Mouse (Mus musculus) left cerebral cortex, adult 9 months (tissue): ENCODE data around the gene Exph5.

ENCODE experiments used
- DNase-seq, 2 experiments: peaks; one replicate each; pipeline ENCODE4 v3.0.0; 2022; ENCODE audit warnings: low spot score in 2 of 2

Exph5 gene

DNA sequence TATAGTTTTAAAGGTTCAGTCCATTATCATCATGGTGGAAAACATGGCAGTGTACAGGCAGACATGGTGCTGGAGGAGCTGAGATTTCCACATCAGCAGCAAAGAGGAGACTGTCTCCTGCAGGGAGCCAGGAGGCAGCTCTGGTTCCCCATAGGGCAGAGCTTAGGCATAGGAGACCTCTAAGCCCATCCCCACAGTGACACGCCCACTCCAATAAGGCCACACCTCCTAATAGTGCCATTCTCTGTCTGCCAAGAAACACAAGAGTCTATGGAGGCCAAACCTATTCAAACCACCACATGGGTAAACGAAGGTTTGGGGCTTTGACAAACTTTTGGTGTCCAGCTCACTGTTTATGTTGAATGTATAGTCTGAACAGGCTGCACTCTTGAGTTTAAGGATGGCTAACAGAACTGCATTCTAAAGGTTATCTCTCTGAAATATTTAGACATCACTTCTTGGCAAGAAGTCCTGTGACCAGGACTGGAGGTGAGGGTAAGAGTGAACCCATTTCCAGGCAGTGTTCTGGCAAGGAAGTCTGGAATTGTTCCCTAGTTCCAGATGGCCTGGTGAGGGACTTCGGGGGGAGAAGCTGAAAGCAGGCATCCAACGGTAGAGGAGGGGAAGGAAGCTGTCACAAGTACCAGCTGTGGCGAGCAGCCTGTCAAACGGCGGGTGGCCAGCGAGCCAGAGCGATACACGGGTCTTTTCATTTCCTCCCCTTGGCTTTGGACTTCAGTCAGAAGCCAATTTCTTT, 19.6 kb downstream of the Exph5 start:
- DNase-seq = no peak

DNA sequence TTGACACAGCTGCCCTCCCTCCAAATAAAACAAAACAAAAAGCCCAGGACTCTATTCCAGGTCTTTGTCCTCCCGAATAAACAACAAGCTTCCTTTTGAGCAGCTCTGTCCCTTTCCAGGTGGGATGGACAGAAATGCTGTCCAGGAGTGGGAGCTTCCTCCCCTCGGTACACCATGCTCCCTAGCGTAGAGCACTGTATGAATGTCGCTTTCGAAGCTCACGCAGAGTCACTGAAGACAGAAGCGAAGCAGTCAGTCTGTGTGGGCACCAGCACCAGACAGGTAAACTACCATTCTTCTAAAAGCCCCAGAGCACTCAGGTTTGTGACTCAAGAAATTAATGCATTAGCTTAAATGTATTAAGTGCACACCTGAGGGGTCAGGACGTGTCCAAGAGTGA, 20.2 kb downstream of the Exph5 start:
- no peak for DNase-seq

DNA sequence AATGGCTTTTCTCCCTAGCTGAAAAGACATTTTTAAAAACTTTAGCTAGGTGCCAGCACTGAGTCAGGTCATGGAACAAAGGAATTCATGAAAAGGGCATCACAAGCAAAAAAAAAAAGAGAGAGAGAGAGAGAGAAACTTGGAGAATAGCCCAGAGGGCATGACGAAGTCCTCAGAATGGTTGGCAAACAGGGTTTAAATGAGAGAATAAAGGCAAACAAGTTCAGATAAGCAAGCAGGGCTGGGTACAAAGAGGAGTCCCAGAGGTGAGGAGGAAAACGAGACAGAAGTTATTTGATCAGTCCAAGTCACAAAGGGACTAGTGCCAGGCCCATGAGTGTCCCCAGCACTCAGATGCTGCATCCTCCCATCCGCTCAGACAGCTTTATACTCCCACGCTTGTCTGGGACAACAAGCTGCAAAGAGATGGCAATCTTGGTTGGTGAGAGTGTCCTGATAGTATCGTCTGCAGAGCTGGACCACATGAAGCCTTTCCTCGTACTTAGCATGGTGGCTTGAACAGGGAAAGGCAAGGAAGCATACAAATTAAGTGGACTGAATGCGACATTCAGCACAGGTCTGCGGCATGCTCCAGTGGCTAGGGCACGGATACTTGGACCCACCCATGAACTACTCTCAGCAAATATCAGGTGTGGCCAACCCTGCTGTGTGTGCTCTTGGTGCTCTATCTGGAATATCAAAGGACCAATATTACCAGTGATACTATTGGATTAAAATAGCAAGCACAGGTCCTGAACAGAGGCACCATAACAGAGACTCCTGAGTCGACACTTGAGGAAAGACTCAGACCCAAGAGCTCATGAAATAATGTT, 22.2 kb downstream of the Exph5 start:
- DNase-seq = no peak

DNA sequence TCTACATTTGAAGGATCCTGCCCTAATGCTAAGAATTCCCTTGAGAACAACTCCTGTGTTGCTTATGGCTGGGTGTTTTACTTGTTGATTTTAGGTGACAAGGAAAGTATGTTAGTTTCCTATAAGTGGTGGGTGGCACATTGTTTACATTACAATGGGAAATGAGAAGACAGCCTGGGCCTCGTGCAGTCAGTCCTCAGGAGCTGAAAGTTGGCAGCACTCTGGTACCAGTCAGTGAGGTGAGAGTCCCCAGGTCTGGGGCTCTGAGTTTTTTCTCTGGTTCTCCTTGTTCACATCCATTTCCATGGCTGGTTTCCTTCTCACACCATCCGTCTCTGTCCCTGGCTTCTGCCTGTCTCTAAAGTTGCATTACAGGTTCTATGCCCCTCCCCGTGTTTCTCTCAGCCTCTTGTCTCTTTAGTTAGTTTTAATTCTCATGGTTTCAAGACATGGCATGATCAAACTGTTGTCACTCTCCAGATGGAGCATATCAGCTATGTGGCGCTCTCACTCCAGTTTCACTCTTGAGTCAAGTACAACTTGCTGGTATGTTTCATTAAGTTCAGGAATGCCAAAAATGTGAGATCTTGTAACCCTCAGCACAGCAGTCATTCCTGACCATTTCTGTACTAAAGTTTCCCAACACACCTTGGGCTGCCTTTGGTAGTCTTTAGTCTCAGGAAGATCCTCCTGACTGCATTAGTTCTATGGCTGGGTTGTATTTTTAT, 24.1 kb downstream of the Exph5 start:
- no peak for DNase-seq

DNA sequence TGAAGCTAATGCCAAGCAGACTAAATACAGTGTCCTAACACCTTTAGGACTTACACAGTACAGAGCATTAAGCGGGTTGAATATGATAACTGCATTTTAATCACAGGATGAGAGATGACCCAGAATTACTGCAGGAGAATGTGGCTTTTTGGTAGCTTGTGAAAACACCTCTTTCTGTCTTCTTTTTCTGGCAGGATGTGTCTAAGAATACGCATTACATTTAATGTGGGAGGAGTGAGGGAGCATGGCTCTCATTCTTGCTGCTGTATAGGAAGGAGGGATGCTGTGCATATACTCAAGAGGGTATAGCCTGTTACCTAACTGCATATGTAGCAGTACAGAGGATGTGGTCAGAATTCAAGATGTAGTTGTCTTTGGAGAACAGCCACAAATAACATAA, 26.7 kb downstream of the Exph5 start:
- peak; percentile 35 to 39 for DNase-seq

DNA sequence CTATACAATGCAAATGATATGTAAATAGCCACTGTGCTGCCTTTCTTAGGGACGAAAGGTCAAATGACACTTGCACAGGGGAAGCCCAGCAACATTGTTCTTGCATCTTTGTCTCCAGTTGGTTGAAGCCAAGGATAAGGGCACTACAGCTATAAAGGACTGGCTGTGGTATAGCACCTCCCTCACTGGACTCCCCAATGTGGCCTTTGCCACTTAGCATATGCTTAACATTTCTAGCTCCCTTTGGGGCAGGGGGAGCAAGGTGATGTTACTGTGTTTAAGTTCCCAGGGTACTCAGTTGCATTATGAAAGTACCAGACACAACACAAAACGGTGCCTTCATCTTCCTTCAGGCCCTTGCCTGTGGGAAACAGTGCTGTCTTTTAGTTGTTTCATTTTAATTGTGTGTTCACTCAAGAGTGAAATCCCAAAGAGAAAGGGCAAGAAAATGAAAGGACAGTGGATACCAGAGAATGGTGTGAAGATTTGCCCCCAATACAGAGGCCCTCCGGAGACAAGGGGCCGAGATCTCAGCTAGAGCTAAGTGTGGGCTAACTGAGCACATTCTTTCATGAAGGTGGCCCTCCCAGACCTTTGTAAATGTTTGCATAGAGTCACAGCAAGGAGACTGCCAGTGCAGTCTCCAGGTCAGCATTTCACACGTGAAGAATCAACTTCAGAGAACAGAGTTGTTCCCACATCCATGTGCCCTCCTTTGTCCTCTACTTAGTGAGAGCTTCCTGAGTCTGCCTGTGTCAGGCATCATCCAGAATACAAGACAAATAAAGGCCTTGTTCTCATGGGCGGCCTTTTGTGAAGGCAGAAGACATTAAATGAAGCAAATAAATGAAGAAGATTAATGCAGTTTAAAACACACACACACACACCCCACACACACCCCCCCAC, 28.1 kb downstream of the Exph5 start:
- no peak for DNase-seq

DNA sequence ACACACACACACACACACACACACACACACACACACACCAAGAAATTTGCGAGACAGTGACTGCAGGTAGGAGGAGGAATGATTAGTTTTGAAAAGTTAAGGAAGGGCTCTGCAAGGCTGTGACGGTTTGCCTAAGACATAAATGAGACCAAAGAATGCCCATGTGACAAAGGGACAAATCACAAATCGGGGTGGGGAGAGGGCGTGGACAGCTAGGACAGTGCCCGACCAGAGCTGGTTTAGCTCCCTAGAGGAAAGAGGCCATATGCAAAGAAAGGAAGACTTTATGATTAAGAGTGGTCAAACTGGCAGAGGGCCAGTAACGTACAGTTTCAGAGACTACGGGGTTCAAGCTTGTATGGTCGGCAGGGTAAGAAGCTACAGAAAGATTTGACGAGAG, 28.8 kb downstream of the Exph5 start:
- DNase-seq = no peak

DNA sequence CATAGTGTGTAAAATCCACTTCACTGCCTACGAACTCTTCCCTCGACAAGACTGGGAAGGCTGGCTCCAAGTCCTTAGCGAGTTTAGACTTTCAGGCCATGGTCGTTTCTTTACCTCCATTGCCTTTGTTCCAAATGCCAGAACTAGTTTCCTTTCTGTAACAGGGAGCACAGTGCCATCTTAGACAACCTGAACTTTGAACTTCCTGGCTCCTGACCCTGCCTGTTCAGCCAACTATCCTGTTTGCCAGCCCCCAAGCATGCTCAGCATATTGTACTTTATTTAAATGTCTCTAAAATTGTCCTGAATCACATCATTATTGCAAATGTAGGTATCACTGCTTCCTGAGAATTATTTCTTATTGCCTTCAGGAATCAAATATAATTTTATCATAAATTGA, 32.0 kb downstream of the Exph5 start:
- DNase-seq = no peak

DNA sequence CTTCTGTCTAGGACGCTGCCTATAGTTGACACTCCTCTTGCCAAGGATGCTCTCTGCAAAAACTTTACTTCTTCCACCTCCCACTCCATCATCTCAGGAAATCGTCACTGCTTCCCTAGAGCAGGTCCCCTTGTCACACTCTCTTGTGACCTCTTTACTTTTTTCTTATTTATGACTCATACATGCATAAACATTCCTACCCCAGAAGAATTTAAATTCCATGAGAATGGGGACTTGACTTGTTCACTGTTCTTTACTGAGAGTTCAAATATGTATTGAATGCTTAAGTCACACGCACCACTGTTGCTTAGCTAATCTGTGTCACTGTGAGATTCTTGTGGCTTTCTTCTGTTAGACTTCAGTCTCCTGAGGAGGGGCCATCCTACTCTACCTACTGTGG, 33.7 kb downstream of the Exph5 start:
- DNase-seq = no peak

DNA sequence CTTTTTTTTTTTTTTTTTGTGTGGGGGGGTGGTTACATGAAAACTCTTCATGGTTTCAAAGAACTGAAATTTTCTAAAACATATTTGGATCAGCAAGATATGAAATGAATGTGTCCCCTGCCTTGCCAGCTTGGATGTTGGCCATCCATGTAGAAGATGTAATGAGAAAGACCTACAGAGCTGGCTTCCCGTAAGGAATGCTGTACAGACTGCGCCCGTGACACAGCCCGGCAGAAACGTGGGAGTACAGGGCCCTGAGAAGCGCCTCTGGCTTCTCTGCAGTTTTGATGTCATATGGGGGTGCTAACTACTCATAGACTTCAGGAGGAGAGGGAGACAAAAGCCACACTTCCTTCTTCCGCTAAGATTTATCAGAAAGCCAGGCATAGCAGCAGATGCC, 38.1 kb downstream of the Exph5 start:
- no peak for DNase-seq

DNA sequence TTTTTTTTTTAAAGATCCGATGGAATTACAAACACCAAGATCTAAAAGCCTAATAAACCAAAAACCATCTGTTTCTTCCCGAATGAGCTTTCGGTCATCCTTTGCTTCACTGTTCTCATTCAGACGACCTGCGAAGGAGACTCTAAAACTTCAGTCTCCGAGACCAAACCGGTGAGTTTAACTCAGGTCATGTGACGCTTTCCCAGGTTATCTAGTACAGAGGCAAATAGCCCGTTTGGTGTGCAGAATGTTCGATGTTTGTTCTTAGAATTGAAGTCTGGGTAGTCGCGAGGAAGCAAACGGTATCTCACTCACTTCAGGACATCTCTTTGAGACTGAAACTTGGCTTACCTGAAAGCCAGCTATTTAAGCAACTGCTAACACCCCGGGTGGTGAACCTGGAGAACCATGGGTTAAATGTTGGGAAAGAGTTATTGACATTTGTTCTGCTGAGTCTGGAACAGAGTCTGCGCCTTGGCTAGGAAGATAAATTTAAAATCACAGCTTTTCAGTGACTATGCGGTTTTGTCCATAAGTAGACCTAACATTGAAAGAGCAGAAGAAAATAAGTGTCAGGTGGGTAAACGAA, 39.0 kb downstream of the Exph5 start:
- DNase-seq = no peak

DNA sequence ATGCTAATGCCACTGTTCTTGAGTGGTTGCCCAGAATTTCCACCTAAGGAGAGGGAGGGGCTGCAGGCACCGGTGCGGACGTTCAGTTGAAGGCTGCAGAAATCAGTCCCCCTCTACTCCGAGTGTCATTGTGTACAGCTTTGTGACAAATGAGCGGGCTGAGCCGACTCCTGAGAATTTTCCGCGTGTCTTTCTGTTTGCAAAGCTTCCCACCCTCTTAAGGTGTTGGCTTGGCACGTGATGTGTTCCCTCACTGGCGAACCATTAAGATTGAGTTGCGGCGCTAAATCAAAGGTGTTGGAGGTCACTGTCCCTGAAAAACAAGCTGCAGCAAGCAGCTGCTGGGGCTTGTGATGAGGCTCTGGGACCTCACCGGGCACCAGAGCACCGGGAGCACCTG, 39.5 kb downstream of the Exph5 start:
- DNase-seq = peak in 1 of 2 experiments; percentile 18

DNA sequence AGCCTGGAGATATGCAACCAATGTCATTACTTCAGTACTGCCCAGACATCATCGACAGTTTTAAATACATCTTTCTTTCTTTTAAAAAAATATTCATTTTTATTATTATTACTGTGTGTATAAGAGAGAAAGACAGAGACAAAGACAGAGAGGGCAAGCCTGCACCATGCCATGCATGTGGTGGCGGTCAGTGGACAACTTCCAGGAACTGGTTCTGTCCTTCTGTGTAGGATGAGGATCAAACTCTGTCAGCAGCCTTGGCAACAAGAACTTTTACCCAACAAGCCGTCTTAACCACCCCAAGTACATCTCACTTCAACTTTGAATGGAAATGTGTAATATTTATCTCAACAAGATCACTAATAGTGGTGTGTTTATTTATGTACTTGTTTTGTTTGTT, 40.5 kb downstream of the Exph5 start:
- DNase-seq = no peak

DNA sequence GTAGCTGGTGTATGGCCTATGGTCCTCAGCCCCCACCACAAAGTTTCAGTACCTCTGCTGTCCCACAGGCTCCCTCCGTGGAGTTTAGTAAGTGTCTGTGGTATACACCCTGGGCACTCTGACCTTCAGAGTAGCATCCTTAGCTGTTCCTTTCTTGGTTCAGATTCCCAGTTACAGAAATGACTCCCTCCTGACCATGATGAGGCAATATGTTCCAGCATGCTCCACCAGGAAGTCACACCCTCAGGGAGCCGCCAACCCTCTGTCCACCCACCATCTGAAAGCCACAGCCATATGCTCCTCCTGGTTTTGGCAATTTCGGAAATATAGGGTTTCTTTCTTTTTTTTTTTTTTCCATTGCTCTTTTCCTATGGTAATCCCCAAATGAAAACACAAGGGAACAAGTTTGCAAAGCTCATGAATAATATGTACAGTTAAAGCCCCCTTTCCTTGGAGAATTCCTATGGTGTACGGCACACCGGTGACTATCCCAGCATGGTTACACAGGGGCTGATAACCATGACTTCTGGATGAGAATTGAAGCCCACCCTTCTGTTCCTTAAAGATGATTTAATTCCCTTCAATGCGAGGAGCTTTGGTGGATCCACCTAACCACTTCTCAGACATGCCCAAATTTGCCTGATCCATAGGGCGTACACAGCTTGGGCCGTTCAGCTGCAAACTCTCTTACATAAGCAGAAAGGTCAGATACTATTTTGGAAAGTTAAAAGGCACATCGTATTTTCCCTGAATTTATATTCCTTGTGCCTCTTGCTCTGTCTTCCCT, 43.4 kb downstream of the Exph5 start:
- DNase-seq = peak in 1 of 2 experiments; percentile 56

DNA sequence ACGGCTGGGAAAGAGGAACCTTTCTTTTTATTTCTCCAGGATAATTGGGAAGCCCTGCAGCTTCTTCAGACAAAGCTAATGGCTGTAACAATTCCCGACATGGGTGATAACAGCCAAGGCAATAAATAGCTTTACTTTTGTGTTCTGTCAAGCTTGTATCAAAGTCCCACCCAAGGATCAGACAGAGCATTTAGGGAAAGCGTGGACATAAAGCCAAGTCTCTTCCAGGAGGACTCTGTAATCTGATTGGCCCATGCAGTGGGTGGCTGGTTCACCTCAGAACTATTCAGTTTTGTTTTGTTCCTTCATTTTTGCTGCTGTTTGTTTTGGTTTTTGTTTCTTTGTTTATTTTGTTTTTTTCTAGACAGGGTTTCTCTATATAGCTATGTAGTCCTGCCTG, 44.3 kb downstream of the Exph5 start:
- DNase-seq = no peak

DNA sequence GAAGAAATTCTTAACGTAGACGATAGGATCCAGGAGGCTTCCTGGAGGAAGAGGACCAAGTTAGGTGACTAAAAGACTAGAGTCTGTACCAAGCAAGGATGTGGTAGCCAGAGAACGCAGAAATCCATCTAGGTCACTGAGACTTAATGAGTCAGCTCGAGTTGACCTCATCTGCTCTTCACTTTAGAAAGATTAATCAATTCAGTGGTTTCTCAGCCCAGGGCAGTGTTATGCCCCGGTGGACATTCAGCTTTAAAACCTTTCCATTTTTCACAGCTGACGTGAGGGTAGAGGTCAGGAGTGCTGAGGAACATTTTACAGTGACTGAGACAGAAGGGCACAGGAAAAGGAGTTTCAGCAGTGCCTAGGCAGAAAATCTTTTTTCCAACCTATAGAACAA, 44.9 kb downstream of the Exph5 start:
- DNase-seq = no peak

DNA sequence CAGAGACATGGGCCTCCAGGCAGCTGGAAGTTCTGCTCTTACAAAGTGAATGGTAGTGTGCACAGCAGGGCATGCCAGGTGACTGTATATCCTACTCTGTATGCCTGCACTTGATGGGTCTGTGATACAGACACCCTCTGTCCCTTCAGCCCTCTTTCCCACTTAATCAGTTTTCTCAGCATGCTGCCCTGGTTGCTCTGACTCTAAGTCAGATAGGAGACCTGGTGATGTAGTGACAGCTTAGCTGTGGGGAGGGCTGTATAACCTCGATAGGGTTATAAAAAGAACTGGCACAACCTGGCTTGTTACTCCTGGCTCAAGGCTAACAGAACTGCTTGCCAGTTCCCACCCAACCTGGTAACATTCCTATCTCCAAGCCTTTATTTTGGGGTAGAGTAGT, 47.7 kb downstream of the Exph5 start:
- no peak for DNase-seq

DNA sequence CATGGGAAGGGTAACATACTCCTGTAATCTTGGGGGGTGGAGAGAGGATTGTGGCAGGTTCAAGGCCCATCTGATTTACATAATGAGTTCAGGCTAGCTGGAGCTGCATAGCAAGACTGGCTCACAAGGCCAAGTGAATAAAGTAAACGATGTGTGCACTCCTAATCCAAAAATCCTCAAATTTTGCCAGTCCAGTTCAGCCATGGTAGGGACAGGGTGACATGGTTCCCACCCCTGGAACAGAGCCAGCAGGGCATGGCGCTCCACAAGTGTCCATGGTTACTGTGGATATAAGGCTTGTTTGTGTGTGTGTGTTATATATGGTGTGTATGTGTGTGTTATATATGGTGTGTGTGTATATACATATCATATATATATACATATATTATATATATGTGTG, 48.9 kb downstream of the Exph5 start:
- DNase-seq = no peak

DNA sequence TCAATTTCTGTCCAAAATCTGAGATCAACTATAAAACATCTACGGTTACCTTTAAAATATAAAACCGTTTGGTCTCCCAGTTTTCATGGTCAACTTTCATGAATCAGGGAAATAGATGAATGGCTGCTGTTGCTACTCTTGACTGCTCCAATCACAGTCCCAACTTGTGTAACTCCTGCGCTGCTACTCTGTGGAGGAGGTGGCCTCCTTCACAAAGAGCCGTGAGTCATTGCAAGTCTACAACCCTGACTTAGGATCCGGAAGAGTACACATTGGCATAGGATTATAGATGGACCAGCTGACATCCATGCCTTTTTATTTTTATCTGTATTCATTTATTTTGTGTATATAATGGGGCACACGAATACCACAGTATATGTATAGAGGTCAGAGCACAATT, 50.4 kb downstream of the Exph5 start:
- DNase-seq = no peak

DNA sequence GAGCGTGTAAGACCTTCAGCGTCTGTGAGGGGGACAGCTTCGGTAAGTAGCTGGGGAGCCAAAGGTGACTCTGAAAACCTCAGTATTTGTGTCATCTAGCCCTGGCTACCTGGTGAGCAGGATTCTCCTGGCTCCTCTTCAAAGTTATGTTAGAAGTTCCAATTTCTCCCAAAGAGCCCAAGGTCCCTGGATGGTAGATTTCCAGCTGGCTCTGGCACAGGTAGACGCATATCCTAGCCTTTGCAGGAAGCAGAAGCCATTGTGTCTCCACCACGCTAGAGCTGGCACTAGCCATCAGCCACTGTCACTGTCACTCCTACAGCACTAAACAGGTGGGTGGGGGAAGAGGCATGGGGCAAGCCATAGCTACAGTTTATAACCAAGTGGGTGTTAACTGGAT, 51.7 kb downstream of the Exph5 start:
- DNase-seq = no peak
